Mouse (Mus musculus) erythroblast, embryonic 14.5 days (primary cell): ENCODE results near the gene Trim68.

Experiments
- GATA1 ChIP-seq: IDR thresholded peaks from 2 replicates; pipeline ENCODE4 v1.6.1; 2012; ENCODE audit warnings: low read length, inconsistent platforms, mixed read lengths
- TAL1 ChIP-seq: IDR thresholded peaks from 3 replicates; pipeline ENCODE4 v1.6.1; 2012; ENCODE audit warnings: low read length, inconsistent platforms, mixed read lengths

DNA sequence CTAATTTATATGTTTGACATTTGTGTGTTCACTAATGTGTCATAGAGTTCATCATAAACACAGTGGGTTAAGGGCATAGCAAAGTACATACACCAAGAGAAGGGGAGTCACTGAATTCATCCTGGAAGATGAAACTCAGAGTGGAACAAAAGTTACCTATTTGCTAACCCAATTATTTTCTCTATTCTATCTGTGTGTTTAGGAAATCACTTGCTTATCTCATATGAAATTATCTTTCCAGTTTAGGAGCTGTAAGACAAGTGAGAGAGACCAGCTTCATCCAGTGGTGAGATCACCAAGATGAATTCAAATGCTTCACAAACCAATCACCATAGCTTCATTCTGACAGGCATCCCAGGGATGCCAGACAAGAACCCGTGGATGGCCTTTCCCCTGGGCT, 28.6 kb downstream of the Trim68 start, which contains the start of gene Olfr555:
- TF ChIP-seq GATA1 (no peak), TAL1 (no peak)
